Mouse (Mus musculus) bone marrow macrophage, adult 2 months (primary cell): Measurements from ENCODE around the gene Atxn7l3. TPM values are rescaled to one million over a fixed set of nuclear protein-coding genes. Genes with fewer than 3 reads are reported as not detected.

ENCODE experiments used
- H3K27ac ChIP-seq: 2 replicates; pipeline ENCODE4 v1.5.1; 2012; ENCODE audit warnings: low read depth, low read length; ENCODE audit not compliant: insufficient read depth
- H3K4me1 ChIP-seq: 2 replicates; pipeline ENCODE4 v1.6.1; 2012; ENCODE audit warnings: low read length; ENCODE audit not compliant: control insufficient read depth, insufficient read depth
- H3K4me3 ChIP-seq: 2 replicates; pipeline ENCODE4 v1.5.1; 2012; ENCODE audit warnings: mild to moderate bottlenecking, low read length, moderate library complexity; ENCODE audit not compliant: insufficient read depth
- CTCF ChIP-seq: IDR thresholded peaks from 2 replicates; pipeline ENCODE4 v1.5.1; 2012; ENCODE audit warnings: low read depth, mild to moderate bottlenecking, low read length, moderate library complexity
- POLR2A ChIP-seq: IDR thresholded peaks from 2 replicates; pipeline ENCODE4 v1.6.1; 2012; ENCODE audit warnings: mild to moderate bottlenecking, low read depth, low read length, borderline replicate concordance
- polyA plus RNA-seq: library from polyadenylated mRNA; stranded (reverse); fragments of >200 nt; gene quantifications from 2 replicates; pipeline ENCODE4 v1.2.4, GENCODE M21; 2012; ENCODE audit not compliant: missing spikeins, insufficient read depth, insufficient read length

The Atxn7l3 gene
- polyA plus RNA-seq, 1 experiment = 39.8 TPM

DNA sequence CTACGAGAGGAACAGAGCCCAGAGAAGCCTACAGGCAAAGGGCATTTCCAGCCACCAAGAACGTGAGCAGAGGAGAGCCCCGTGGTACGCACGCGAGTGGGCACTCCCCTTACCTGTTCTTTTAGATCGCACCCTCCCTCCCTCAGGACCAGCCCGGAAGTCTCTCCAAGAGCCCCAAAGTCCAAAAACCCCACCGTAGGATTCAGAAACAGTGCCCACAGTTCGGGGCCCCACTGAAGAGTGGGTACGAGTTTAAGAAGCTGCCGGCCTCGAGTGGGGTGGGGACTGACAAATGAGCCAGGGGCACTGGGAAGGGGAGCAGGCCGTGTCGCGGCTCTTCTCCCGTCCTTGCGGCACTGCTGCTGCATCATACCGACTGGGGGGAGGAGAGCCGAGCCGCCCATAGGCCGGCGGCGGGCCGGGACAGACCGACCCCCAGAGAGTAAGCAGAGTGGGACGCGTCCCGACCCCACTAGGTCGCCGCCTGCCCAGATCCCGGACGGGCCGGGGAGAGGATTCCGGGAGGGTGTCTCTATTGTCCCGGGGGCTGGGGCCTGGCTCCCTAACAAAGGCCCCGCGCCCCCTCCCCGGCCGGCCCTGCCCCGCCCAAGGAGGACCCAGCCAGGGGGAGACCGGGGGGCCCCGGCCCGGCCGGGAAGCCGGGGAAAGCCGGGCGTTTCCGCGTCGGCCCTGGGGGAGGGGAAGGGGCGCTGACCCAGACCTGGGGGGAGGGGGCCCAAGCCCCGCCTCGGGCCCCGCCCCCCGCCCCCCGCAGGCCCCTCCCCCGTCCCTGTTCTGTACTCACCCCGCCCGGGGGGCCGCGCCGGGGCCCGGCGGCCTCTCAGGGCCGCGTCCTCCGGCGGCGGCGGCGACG is 596 bp downstream of the Atxn7l3 start:
- Histone ChIP-seq H3K27ac (peak overlapping the region; percentile 85), H3K4me3 (peak overlapping the region; percentile 81), H3K4me1 (peaks cover 11% of the 10 kb centered on the region)
- no peak for TF ChIP-seq POLR2A
- no peak for TF ChIP-seq CTCF

DNA sequence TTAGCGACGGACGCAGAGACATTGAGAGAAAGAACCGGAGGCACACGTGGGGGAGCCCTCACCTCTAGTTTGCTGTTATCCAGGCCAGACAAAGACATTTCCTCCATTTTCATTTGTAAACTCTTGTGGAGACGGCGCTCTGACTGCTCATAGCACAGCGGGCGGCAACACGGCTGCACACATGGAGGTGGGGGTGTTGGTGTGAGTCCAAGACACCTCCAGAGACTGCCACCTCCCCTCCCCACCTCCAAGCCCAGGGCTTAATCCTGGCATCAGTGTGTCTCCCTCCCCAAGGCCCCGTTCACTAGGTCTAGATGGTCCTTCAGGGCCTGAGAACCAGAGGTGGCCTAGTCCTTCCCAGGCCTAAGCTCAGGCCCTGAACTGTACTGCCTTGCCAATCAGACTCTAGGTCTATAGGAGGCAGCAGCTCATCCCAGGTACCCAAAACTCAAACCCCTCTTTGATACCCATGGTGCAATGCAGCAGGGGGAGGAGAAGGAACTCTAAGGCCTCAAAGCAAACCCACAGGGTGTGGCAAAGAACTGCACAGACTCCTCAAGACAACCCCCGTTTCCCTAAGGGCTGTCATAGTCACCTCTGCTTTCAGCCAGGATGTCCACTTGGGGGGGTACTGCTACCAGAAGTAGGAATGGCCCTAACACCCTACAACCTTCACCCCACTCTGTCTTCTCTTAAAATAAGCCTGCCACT is 1.4 kb downstream of the Atxn7l3 start:
- Histone ChIP-seq H3K27ac (peak overlapping the region; percentile 80), H3K4me3 (peak overlapping the region; percentile 81), H3K4me1 (peaks cover 11% of the 10 kb centered on the region)
- no peak for TF ChIP-seq POLR2A
- TF ChIP-seq CTCF = no peak

DNA sequence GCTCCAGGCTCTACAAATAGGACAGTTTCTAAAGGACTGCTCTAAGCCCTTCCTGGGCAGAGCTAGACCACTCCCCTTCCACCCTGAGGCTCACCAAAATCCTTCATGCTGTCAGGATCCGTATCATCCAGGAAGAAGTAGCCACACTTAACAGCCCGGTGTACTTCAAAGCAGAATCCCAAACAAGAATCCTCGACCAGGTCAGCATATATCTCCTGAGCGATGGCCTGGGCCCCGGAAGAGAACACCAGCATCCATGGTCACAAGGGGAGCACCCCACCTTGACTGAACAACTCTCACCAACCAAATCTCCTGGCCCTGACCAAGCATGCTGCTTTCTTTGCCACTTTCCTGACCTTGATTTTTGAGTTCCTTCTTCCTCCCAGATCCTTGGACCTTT is 2.0 kb downstream of the Atxn7l3 start:
- TF ChIP-seq POLR2A (no peak), CTCF (no peak)
- H3K27ac ChIP-seq = no peak overlapping the region
- peaks cover 11% of the 10 kb centered on the region for H3K4me1 ChIP-seq
- H3K4me3 ChIP-seq = no peak overlapping the region

DNA sequence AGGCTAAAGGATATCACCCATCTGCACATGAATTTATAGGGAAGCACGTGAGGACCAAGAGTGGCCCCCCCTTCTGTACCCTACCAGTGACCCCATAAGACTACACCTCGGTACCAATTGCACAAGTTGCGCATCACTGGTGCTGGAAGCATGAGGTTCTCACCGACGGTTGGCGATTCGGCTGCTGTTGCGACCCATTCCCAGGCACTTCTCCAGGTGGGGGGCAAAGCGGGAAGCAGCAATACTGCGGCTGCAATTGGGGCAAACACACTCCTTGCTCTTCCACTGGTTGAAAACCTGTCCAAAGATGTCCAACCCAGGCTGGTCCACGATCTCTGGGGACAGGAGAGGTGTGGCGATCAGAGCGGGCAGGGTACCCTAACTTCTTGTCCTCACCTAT is 2.5 kb downstream of the Atxn7l3 start:
- H3K4me3 ChIP-seq = no peak overlapping the region
- H3K4me1 ChIP-seq = peaks cover 11% of the 10 kb centered on the region
- no peak overlapping the region for H3K27ac ChIP-seq
- TF ChIP-seq POLR2A (no peak), CTCF (no peak)

DNA sequence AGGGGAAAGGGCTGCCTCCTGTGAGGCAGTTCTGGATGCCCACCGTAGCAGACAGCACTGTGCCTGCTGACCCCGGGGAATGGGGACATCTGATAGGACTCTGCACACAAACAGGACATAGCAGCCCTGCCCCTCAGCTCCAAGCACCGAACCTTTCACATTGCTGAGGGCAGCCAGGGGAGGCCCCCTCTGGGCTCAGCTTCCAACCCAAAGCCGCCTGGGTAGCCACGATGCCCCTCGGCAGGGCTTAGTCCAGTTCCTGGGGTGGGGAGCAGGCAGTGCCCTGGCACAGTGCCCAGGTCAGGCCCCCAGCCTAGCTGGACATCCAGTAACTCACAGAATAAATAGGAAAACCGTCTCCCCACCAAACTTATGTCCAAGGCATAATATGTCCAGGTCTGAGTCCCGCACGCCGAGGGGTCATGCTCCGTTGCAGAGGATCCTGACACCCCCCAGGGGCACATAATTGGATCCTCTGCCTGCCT is 5.3 kb downstream of the Atxn7l3 start:
- TF ChIP-seq POLR2A (no peak), CTCF (no peak)
- Histone ChIP-seq H3K4me3 (no peak overlapping the region), H3K27ac (no peak overlapping the region), H3K4me1 (peaks cover 10% of the 10 kb centered on the region)

DNA sequence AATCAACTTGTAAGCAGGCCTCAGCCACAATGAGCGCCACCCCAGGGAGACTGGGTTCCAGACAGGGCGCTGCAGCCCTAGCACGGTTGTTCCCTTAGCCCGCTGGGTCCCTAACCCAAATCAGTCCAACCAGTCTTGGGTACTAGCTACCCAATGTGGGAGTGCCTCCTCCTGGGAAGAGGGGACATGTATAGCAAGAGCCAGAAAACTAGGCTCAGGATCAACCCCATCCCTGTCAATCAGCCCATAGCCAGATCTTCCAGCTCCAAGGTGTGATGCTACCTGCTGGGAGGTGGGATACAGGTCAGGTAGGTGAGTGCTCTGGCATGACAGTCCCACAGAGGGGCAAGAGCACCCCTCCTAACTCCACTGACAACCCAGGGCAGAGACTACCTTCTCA is 6.3 kb downstream of the Atxn7l3 start:
- Histone ChIP-seq H3K4me3 (no peak overlapping the region), H3K27ac (no peak overlapping the region), H3K4me1 (peaks cover 12% of the 10 kb centered on the region)
- no peak for TF ChIP-seq POLR2A
- no peak for TF ChIP-seq CTCF

DNA sequence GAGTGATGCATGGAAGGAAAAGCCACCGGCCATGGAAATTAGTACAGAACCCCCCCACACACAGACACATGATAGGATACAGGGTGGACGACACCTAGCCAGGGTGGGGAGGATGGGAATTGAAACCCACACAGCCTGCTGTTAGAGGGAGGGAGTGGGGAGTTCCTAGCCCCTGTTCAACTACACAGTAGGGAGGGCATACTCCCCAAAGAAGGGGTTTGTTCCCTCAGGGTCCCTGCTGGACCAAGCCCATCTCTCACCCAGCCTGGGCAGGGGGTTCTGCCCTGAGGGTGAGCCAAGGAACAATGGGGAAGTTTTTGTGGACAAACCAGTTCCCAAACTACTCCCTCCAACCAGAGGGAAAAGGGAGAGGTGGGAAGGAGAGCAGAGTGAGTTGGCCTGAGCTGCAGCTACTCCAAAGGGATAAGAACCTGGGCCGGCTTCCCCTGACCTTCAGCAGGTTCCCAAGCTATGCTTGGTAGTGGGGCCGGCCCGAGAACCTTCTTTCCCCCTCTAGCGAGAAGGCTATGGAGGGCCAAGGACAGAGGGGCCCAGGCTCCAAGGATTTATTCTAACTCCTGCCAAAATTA is 6.8 kb downstream of the Atxn7l3 start:
- H3K4me3 ChIP-seq = no peak overlapping the region
- H3K27ac ChIP-seq = no peak overlapping the region
- TF ChIP-seq POLR2A = no peak
- no peak for TF ChIP-seq CTCF
- H3K4me1 ChIP-seq = peaks cover 8% of the 10 kb centered on the region

DNA sequence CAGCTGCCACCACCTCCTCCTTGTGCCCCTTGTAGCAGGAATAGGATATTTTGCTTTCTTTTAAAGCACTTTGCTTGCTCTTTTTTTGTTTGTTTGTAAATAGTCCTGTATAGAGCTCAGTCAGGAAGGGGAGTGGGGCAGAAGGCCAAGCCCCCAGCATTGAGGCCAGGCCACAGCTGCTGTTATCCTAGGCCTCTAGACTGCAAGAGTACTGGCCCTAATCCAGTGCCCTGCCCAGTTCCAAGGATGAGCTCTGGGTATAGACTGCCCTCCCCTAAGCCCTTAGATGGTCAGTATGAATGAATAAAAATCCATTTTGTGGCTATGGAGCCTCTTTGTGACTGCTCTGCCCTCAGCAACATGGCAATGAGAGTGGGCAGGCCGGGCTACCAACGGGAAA is 7.5 kb downstream of the Atxn7l3 start:
- TF ChIP-seq POLR2A (no peak), CTCF (no peak)
- no peak overlapping the region for H3K4me3 ChIP-seq
- H3K4me1 ChIP-seq = peaks cover 6% of the 10 kb centered on the region; the same call in 1 of the 2 replicates
- no peak overlapping the region for H3K27ac ChIP-seq

DNA sequence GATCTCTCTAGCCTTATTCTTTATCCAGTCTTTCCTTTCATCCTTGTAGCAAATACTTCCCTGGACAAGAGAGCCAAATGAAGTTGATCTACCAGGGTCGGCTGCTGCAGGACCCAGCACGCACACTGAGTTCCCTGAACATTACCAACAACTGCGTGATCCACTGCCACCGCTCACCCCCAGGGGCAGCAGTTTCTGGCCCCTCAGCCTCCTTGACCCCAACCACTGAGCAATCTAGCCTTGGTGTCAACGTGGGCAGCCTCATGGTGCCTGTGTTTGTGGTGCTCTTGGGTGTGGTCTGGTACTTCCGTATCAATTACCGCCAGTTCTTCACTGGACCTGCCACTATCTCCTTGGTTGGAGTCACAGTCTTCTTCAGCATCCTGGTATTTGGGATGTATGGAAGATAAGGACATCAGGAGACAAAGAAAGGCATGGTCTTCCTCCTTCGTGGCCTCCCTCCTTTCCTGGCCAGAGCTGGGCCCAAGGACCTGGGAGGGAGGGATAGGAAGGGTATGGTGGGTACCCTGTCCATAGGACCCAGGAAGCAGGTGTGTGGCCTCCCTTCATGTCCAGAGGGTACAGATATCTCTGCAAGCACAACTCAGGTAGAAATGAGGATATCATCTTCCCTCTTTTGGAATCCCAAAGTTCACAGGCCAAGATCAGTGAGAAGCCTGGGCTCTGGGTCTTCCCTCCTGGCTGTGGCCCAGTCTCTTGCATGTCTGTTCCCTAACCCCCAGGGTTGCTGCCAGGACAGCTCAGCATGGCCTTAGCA is 8.2 kb downstream of the Atxn7l3 start:
- H3K4me1 ChIP-seq = peaks cover 7% of the 10 kb centered on the region; the same call in 1 of the 2 replicates
- H3K27ac ChIP-seq = no peak overlapping the region
- TF ChIP-seq POLR2A (no peak), CTCF (no peak)
- no peak overlapping the region for H3K4me3 ChIP-seq

DNA sequence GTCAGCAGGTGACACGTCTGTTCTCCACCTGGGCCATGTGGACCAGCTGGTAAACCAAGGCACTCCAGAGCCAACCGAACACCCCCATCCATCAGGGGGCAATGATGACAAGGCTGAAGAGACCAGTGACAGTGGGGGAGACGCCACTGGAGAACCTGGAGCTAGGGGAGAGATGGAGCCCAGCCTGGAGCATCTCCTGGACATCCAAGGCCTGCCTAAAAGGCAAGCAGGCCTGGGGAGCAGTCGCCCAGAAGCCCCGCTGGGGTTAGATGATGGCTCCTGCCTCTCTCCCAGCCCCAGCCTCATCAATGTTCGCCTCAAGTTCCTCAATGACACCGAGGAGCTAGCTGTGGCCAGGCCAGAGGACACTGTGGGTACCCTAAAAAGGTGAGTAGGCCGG is 8.9 kb downstream of the Atxn7l3 start:
- TF ChIP-seq POLR2A (no peak), CTCF (no peak)
- H3K4me1 ChIP-seq = peaks cover 7% of the 10 kb centered on the region; the same call in 1 of the 2 replicates
- H3K27ac ChIP-seq = no peak overlapping the region
- no peak overlapping the region for H3K4me3 ChIP-seq
